Mouse (Mus musculus): Measurements from ENCODE around the gene Tnfaip1. TPM values are rescaled to one million over a fixed set of nuclear protein-coding genes. Genes with fewer than 3 reads are reported as not detected.
"Not testable (repeated sequence)": the region's sequence is repeated elsewhere in the genome, so short reads cannot be mapped to it uniquely, and the experiment has no call there.

Tnfaip1 gene
- total and polyA plus RNA-seq, 2 experiments from 2014 or later = 38.2 to 59.1 TPM

- Histone ChIP-seq H3K9me3 (ENCODE audit: low read length) (no peaks in the 10 kb centered on the region), H3K4me2 (ENCODE audit: low read depth, low read length, poor library complexity, severe bottlenecking) (peak overlapping the region; percentile 76), H3K36me3 (ENCODE audit: insufficient read depth, low read length) (peaks cover 16% of the 10 kb centered on the region), H3K4me3 (ENCODE audit: low read depth, low read length) (peak overlapping the region; percentile 65), H3K27ac (ENCODE audit: low read depth, low read length) (peak overlapping the region; percentile 86), H3K4me1 (ENCODE audit: insufficient read depth, low read length) (peaks cover 13% of the 10 kb centered on the region; the same call in 1 of the 2 replicates), H3K27me3 (ENCODE audit: insufficient read depth, low read length) (no peaks in the 10 kb centered on the region), H3K9ac (replicated peaks; ENCODE audit: low read length, poor library complexity, severe bottlenecking) (peak overlapping the region; percentile 69)
- TF ChIP-seq CTCF (IDR thresholded peaks at IDR 0.05) = no peak
- WGBS = under 1% methylated on average over 23 of the region's 23 CpGs
- DNase-seq (ENCODE audit: low spot score) (peak; percentile 49), ATAC-seq (ENCODE audit: low FRiP score) (peak; percentile 66)
Observed at GRCm38 (mm10) chr11:78535376-78536079, 604 bp downstream of the Tnfaip1 start.

- Histone ChIP-seq H3K27me3 (ENCODE audit: insufficient read depth, low read length) (no peaks in the 10 kb centered on the region), H3K36me3 (ENCODE audit: insufficient read depth, low read length) (peaks cover 18% of the 10 kb centered on the region), H3K4me1 (ENCODE audit: insufficient read depth, low read length) (peaks cover 13% of the 10 kb centered on the region; the same call in 1 of the 2 replicates), H3K4me3 (ENCODE audit: low read depth, low read length) (peak overlapping the region; percentile 65; the same call in 1 of the 2 replicates), H3K27ac (ENCODE audit: low read depth, low read length) (no peak overlapping the region), H3K9me3 (ENCODE audit: low read length) (no peaks in the 10 kb centered on the region), H3K9ac (replicated peaks; ENCODE audit: low read length, poor library complexity, severe bottlenecking) (no peak overlapping the region), H3K4me2 (ENCODE audit: low read depth, low read length, poor library complexity, severe bottlenecking) (peak overlapping the region; percentile 76)
- peak; percentile 27; the same call in 1 of the 2 replicates for TF ChIP-seq CTCF (IDR thresholded peaks at IDR 0.05)
- 93% methylated on average over 4 of the region's 4 CpGs for WGBS
- ATAC-seq (ENCODE audit: low FRiP score) = no peak
- DNase-seq (ENCODE audit: low spot score) = no peak
Observed at GRCm38 (mm10) chr11:78534516-78534915, 1.6 kb downstream of the Tnfaip1 start.

GRCm38 (mm10) chr11:78531515-78531914 lies 4.6 kb downstream of the Tnfaip1 start:
- not testable (repeated sequence) for H3K9ac ChIP-seq (replicated peaks; ENCODE audit: low read length, poor library complexity, severe bottlenecking); DNase-seq (ENCODE audit: low spot score); ATAC-seq (ENCODE audit: low FRiP score); H3K4me1 ChIP-seq (ENCODE audit: insufficient read depth, low read length); H3K4me3 ChIP-seq (ENCODE audit: low read depth, low read length); H3K27me3 ChIP-seq (ENCODE audit: insufficient read depth, low read length); H3K27ac ChIP-seq (ENCODE audit: low read depth, low read length); H3K4me2 ChIP-seq (ENCODE audit: low read depth, low read length, poor library complexity, severe bottlenecking); H3K9me3 ChIP-seq (ENCODE audit: low read length)
- WGBS = 92% methylated on average over 10 of the region's 10 CpGs
- H3K36me3 ChIP-seq (ENCODE audit: insufficient read depth, low read length) = peaks cover 34% of the 10 kb centered on the region

GRCm38 (mm10) chr11:78531046-78531445 lies 5.1 kb downstream of the Tnfaip1 start:
- no peak for TF ChIP-seq CTCF (IDR thresholded peaks at IDR 0.05)
- no peaks in the 10 kb centered on the region for H3K9me3 ChIP-seq (ENCODE audit: low read length)
- ATAC-seq (ENCODE audit: low FRiP score) (no peak), DNase-seq (ENCODE audit: low spot score) (no peak)
- H3K4me3 ChIP-seq (ENCODE audit: low read depth, low read length) = no peak overlapping the region
- H3K27ac ChIP-seq (ENCODE audit: low read depth, low read length) = no peak overlapping the region
- no peak overlapping the region for H3K4me2 ChIP-seq (ENCODE audit: low read depth, low read length, poor library complexity, severe bottlenecking)
- no peak overlapping the region for H3K9ac ChIP-seq (replicated peaks; ENCODE audit: low read length, poor library complexity, severe bottlenecking)
- WGBS = 79% methylated on average over 6 of the region's 6 CpGs
- H3K4me1 ChIP-seq (ENCODE audit: insufficient read depth, low read length) = peaks cover 6% of the 10 kb centered on the region; the same call in 1 of the 2 replicates
- peaks cover 39% of the 10 kb centered on the region for H3K36me3 ChIP-seq (ENCODE audit: insufficient read depth, low read length)
- H3K27me3 ChIP-seq (ENCODE audit: insufficient read depth, low read length) = no peaks in the 10 kb centered on the region

DNA sequence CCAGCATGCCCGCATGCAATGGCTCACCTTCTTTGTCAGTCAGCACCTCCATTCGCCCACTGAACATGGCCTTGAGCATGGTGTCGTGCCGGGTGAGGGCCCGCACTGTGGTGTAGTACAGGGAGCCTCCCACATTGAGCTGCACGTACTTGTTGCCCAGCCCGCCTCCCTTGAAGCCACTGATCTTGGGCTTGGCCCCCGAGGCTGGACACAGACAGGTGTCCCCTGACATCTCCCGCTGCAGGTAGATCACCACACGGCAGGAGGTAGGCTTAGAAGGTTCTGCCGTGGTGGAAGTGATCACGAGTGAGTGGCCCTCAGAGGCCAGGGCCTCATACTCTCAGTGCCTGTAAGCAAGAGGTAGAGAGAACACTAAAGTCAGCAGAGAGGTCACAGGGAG lies 6.1 kb downstream of the Tnfaip1 start:
- TF ChIP-seq CTCF (IDR thresholded peaks at IDR 0.05) = no peak
- Histone ChIP-seq H3K9me3 (ENCODE audit: low read length) (no peaks in the 10 kb centered on the region), H3K27me3 (ENCODE audit: insufficient read depth, low read length) (no peaks in the 10 kb centered on the region), H3K36me3 (ENCODE audit: insufficient read depth, low read length) (peaks cover 46% of the 10 kb centered on the region), H3K27ac (ENCODE audit: low read depth, low read length) (no peak overlapping the region), H3K4me2 (ENCODE audit: low read depth, low read length, poor library complexity, severe bottlenecking) (no peak overlapping the region), H3K4me1 (ENCODE audit: insufficient read depth, low read length) (peaks cover 5% of the 10 kb centered on the region; the same call in 1 of the 2 replicates), H3K4me3 (ENCODE audit: low read depth, low read length) (no peak overlapping the region), H3K9ac (replicated peaks; ENCODE audit: low read length, poor library complexity, severe bottlenecking) (no peak overlapping the region)
- ATAC-seq (ENCODE audit: low FRiP score) (no peak), DNase-seq (ENCODE audit: low spot score) (no peak)
- 90% methylated on average over 12 of the region's 12 CpGs for WGBS

- no peak for TF ChIP-seq CTCF (IDR thresholded peaks at IDR 0.05)
- WGBS = 77% methylated on average over 9 of the region's 9 CpGs
Observed at GRCm38 (mm10) chr11:78528714-78529113, 7.4 kb downstream of the Tnfaip1 start.

More at GRCm38 (mm10) chr11:78528714-78529113, 7.4 kb downstream of the Tnfaip1 start:
- H3K27me3 ChIP-seq (ENCODE audit: insufficient read depth, low read length) = no peaks in the 10 kb centered on the region
- no peak overlapping the region for H3K4me2 ChIP-seq (ENCODE audit: low read depth, low read length, poor library complexity, severe bottlenecking)
- no peak overlapping the region for H3K9ac ChIP-seq (replicated peaks; ENCODE audit: low read length, poor library complexity, severe bottlenecking)
- H3K4me3 ChIP-seq (ENCODE audit: low read depth, low read length) = no peak overlapping the region
- peaks cover 58% of the 10 kb centered on the region for H3K36me3 ChIP-seq (ENCODE audit: insufficient read depth, low read length)
- ATAC-seq (ENCODE audit: low FRiP score) (no peak), DNase-seq (ENCODE audit: low spot score) (no peak)
- no peak overlapping the region for H3K27ac ChIP-seq (ENCODE audit: low read depth, low read length)
- H3K4me1 ChIP-seq (ENCODE audit: insufficient read depth, low read length) = no peaks in the 10 kb centered on the region
- H3K9me3 ChIP-seq (ENCODE audit: low read length) = no peaks in the 10 kb centered on the region
